Mouse (Mus musculus) urinary bladder, postnatal 4 days (tissue): ENCODE data around the gene Mfge8.

Source experiments
- DNase-seq, 2 experiments: peaks; one replicate each; pipeline ENCODE4 v3.0.0; 2021 to 2022; ENCODE audit warnings: low spot score in 2 of 2

Gene Mfge8

DNA sequence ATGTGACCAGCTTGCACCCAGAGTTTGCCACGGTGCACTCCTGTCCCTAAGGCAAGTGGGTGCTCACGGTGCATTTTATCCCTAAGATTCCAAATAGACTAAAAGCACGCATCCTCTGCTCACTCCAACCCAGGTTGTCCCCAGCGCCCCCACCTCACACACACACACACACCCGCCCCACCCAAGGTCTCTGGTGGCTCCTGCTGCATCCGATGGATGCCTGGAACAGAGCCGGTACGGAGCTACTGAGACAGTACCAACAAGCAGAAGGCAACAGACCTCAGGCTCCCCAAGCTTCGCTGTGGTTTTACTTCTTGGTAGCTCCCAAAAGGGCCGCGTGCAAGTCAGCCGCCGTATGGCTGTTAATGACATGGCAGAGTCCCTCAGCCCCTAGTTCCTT lies 18.5 kb downstream of the Mfge8 start:
- DNase-seq = no peak

DNA sequence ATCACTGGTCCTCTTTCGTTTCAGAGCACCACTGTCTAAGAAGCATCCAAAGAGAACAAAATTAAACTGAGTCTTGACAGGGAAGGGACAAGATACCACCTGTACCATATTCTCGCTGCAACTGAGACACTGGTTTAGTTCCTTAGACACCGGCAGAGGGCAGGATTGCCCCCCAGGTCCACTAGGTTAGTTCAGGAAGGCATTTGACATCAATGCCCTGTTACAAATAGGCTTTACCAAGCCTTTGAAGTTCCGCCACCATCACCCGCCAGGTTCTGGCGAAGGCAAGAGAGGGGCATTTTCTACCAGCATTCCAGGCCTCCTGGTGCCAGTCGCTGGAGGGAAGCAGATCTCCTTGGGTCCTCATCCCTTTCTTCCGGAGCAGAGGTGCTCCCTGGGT lies 19.0 kb downstream of the Mfge8 start:
- DNase-seq = no peak

DNA sequence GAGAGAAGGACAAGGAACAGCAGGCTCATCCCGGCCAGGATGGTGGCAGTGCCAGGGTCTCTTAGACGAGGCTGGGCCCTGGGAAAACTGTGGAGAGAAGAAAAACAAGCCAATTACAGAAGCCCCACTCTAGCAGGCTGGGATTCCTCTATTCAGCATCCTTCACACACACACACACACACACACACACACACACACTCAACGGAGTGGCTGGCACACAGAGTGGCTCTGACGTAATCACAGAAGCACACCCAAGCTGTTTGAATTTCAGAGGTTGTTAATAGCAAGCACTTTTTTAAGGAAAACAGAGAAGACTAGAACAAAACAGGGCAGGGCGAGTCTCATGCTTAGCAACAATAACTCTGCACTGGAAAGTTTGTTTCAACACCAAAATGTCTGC lies 25.4 kb downstream of the Mfge8 start:
- no peak for DNase-seq

DNA sequence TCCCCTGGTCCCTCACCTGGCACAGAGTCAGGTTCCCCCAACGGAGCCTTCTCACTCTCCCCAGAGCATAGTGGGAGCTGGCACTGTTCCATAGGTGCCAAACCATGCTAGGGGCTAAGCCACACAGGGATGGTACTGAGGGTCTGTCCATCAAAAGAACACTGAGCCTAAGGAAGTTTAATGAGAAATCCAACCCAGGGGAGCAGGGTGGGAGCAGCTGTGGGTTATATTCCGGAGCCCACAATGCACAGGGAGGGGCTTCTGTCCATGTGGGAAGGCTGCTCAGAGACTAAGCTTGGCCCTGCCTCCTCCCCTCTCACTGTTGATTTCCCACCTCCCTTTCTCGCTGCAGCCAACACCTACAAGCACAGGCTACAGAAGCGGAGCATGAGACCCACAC lies 35.0 kb downstream of the Mfge8 start:
- DNase-seq = no peak

DNA sequence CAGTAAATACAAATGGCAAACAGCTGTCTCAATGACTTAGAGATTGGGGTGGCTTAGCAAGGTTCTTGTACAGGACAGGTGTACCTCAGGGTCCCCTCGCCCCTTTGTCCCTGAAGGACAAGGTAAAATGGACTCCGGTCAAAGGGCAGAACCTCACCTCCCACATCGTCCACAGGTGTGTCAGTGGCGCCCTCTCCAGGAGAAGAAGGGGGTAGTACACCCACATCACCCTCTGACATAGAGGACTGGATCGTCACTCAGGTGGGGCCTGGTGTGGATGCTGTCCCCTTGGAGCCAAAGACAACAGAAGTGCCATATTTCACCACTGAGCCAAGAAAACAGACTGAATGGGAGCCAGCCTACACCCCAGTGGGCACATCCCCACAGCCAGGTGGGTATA lies 52.4 kb downstream of the Mfge8 start:
- DNase-seq = no peak

DNA sequence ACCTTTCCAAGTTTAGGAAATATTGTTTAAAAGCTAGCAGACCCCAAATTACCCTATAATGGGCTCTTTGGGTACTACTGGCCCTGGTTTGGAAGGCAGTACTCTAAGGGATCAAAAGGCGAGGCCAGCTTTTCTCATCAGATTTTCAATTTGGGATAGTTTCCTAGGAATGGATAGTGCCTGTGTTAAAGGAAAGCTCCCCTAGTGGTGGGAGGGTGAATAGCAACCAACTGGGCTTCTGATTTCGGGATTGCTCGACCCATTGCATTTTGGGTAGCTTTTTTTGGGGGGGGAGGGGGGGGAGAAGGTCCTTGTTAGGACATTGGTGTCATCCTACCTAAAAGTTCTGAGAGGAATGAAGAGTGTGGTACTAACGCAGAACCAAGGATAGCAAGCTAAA lies 59.7 kb downstream of the Mfge8 start:
- no peak for DNase-seq
